Mouse (Mus musculus) urinary bladder, postnatal 4 days (tissue): ENCODE data around the gene Ms4a1.
"Not testable (repeated sequence)": the region's sequence is repeated elsewhere in the genome, so short reads cannot be mapped to it uniquely, and the experiment has no call there.

ENCODE experiments used
- DNase-seq, 2 experiments: peaks; one replicate each; pipeline ENCODE4 v3.0.0; 2021 to 2022; ENCODE audit warnings: low spot score in 2 of 2

The Ms4a1 gene

GRCm38 (mm10) chr19:11266052-11266845 lies at the start of gene Ms4a1:
Gene Ms4a1 (minus strand): TSS chr19:11266241.
- DNase-seq, result no peak

- no peak for DNase-seq
Measured at GRCm38 (mm10) chr19:11314354-11314753, 48.3 kb upstream of the Ms4a1 start, which contains the start of gene Ms4a14. Gene Ms4a14 (minus strand): TSS chr19:11314454.

- DNase-seq, result no peak
Measured at GRCm38 (mm10) chr19:11308888-11309287, 42.8 kb upstream of the Ms4a1 start.

DNA sequence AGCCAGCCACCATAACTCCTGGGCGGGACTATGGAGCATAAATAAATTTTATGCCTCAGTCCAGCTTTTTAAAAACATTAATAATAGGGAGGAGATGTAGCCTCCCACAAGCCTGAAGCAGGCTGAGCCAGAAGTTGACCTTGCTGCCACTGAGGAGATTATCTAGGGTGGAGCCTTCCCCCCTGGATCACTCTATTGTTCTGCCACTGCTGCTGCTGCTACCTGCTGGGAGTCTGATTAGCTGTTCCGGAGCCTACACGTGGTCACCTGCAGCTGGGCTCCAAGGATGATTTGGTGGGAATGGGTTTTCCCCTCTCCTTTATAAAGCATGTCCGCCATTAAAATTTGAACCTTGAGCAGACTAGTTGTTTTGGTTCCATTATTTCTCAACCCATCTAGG lies 33.5 kb upstream of the Ms4a1 start:
- DNase-seq, result not testable (repeated sequence)

GRCm38 (mm10) chr19:11298939-11299338 lies 32.9 kb upstream of the Ms4a1 start:
- no peak for DNase-seq

DNA sequence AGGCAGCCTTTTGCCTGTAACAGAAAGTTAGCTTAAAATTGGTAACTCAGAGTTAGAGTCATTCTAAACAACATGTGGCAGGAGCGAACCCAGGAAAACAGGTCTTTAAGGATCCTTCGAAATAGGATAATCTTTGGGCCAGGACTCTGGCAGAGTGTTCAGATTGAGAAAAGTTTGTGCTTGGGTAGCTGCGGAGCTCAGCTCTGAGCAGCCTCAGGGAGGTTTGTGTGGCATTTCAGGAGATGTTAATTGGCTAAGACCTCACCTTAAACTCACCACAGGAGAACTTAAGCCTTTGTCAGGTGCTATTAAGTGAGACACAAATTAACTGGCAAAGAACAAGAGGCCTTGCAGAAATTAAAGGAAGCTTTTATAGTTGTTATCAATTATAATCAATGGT lies 27.6 kb upstream of the Ms4a1 start:
- DNase-seq, result not testable (repeated sequence)

DNA sequence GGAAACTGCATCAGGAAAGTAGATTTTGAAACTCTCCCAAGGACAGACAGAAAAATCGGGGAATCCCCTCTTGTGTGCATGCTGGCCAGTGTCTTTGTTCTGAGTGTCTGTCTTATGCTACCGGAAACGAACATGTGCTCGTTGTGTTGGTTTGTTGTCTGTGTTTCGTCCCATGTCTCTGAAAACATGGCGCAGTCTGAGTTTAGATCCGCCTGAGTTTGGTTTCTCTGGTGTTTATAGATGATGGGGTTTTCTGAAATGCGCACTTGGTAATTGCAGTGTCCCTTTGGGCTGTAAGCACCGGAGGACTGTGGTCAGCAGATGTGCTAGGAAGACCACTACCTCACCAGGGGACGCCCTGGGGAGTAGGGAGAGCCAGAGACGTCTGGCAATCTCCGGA lies 26.9 kb upstream of the Ms4a1 start:
- DNase-seq, result no peak

DNA sequence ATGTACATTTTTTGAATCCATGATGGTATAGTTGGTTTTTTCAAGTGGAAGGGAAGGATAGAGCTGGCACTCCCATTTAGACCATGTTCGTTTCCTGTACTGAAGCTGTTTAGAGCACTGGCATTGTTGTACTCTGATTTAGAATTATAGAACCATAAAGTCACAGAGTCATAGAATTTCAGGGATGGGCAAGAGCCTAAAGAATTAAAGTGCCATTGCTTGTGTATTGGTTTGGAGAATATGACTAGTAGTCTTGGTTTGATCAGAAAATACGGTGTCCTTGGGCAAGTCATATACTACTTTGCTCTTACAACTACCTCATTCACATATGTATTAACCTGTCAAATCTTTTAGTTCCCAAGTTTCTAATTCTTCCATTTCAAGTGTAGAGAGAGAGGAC lies 17.7 kb upstream of the Ms4a1 start, which contains the start of gene Ms4a5:
TSS of gene Ms4a5 (minus strand) at position 101 of the 400 bp plus-strand sequence.
- no peak for DNase-seq

GRCm38 (mm10) chr19:11280223-11280622 lies 14.2 kb upstream of the Ms4a1 start:
- no peak for DNase-seq

DNA sequence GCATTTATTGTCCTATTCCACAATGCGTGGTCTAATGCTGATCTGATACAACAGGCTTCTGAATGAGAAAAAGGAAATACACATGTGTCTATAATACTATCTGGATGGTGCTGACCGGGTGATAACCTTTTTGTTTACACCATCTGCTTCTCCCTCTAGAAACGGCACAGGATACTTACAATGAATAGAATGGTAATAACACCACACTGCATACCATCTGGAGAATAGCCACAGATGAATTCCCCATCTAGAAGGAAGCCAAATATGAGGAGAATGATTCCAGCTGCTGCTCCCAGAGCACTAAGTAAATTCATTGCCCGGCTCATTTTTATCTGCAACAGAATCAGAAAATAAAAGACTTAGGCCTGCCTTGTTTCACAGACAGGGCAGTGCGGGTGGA lies 10.4 kb upstream of the Ms4a1 start:
- DNase-seq, result no peak

DNA sequence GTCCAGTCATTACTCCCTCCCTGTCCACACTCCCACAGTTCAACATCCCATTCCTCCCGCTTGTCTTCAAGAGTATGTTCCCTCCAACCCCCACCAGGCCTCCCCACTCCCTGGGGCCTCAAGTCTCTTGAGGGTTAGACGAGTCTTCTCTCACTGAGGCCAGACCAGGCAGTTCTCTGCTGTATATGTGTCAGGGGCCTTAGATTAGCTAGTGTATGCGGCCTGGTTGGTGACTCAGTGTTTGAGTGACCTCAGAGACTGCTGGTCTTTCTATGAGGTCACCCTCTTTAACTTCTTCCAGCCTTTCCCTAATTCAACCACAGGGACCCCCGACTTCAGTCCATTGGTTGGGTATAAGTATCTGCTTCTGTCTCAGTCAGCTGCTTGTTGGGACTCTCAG lies 915 bp upstream of the Ms4a1 start:
- DNase-seq, result no peak

- no peak for DNase-seq
Measured at GRCm38 (mm10) chr19:11264602-11265185, 1.3 kb downstream of the Ms4a1 start.

DNA sequence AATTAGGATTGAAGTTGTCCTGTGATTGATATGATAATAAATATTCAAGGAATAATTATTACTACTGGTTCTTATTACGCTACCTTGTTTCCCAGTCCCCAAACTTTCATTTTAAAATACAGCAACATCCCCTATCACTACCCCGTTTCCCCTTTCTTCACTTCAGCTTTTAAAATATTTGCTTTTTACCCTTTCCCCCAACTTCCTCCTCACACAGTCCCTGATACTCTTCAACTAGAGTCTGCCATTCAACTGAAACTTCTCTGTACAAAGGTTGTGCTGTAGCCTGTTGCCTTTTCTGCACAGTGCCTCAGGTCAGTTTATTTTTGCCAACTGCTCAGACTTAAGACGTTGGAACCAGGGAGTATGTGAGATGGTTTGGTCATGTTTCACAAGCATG lies 2.5 kb downstream of the Ms4a1 start:
- DNase-seq, result no peak

GRCm38 (mm10) chr19:11262932-11263331 lies 3.1 kb downstream of the Ms4a1 start:
- DNase-seq, result not testable (repeated sequence)

DNA sequence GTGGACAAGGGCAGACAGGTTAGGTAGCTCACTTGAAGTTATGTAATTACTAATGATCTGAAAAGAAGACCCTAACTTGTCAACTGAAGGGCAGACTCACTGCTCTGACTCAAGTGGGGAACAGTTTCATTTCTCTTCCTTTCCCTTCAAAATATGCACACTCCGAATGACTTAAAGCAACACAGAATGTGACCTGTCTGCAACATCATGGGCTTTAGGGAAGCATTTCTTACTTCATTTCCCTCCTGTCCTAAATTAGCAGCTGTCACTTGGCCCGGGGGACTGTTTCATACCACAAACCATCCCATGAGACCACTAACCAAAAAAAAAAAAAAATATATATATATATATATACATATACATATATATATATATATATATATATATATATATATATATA lies 4.5 kb downstream of the Ms4a1 start:
- DNase-seq, result no peak

GRCm38 (mm10) chr19:11244230-11244629 lies 21.8 kb downstream of the Ms4a1 start:
- DNase-seq, result no peak

DNA sequence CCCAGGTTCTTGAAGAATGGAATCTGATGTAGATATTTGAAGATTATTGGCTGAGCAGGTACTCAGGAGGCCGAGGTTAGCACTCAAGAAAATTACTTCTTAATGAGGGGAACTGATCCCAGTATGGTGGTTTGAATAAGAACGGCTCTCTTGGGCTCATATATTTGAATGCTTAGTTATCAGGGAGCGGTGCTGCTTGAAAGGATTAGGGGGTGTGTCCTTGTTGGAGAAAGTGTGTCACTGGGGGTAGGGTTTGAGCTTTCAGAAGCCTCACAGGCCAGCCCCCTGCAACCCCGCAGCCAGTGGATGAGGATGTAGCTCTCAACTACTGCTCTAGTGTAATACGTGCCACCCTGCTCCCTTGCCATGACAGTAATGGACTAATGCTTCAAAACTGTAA lies 23.5 kb downstream of the Ms4a1 start:
- DNase-seq, result no peak

GRCm38 (mm10) chr19:11235820-11236219 lies 30.2 kb downstream of the Ms4a1 start:
- no peak for DNase-seq

- DNase-seq, result no peak
Measured at GRCm38 (mm10) chr19:11234921-11235735, 30.9 kb downstream of the Ms4a1 start.

- no peak for DNase-seq
Measured at GRCm38 (mm10) chr19:11234244-11234643, 31.8 kb downstream of the Ms4a1 start.

DNA sequence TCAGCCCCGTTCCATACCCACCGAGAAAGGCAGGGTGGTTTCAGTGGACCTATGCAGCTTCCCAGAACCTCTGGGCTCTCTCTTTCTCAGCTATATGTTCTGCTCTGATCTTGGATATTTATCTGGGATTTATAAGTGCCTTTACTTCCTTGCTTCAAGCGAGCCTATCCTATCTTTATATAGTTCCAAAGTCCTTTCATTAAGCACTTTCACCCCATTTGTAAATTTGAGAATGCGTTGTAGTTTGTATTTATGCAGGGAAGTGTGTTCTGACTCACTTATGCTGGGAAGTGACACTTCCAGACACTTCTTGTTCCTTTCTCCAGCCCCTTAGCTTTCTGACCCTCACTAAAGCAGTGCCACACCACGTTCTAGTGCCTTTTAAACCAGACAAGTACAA lies 33.7 kb downstream of the Ms4a1 start, which contains the start of gene Ms4a12:
TSS of gene Ms4a12 (minus strand) at position 101 of the 400 bp plus-strand sequence.
- no peak for DNase-seq
